Mouse (Mus musculus) heart, postnatal 25 days (tissue): ENCODE results near the gene C130074G19Rik. TPM values are rescaled to one million over a fixed set of nuclear protein-coding genes. Genes with fewer than 3 reads are reported as not detected.

Source experiments
- DNase-seq: peaks from one replicate; pipeline ENCODE4 v3.0.0; 2022; ENCODE audit warnings: low spot score
- intact Hi-C: fragments of 180-260 bp; cut with DNase I; formaldehyde crosslinking; loops from one replicate; pipeline ENCODE4 v1.15.1; 2025
- total RNA-seq, 2 experiments: library from RNA; stranded (reverse); gene quantifications; 2 replicates each; pipeline ENCODE4 v1.2.3; 2021

The C130074G19Rik gene
- total RNA-seq, 2 experiments from 2014 or later: 17.4 to 18.0 TPM

GRCm38 (mm10) chr1:184878860-184879259, 4.2 kb downstream of the C130074G19Rik start:
- intact Hi-C loops: no loop called here
- DNase-seq: no peak

GRCm38 (mm10) chr1:184877306-184877705, 5.7 kb downstream of the C130074G19Rik start:
- no peak for DNase-seq

GRCm38 (mm10) chr1:184873910-184874309, 9.1 kb downstream of the C130074G19Rik start:
- intact Hi-C loops: no loop called here

More at GRCm38 (mm10) chr1:184877306-184877705, 5.7 kb downstream of the C130074G19Rik start:
- intact Hi-C loops: no loop called here

GRCm38 (mm10) chr1:184872069-184872819, 10.8 kb downstream of the C130074G19Rik start:
- intact Hi-C loops: no loop called here
- no peak for DNase-seq

More at GRCm38 (mm10) chr1:184873910-184874309, 9.1 kb downstream of the C130074G19Rik start:
- no peak for DNase-seq

- intact Hi-C loops: no loop called here
- DNase-seq: no peak
Measured at GRCm38 (mm10) chr1:184871506-184871905, 11.5 kb downstream of the C130074G19Rik start.

GRCm38 (mm10) chr1:184870646-184871385, 12.2 kb downstream of the C130074G19Rik start:
- no peak for DNase-seq
- intact Hi-C loops: no loop called here

- intact Hi-C loops: no loop called here
- DNase-seq: no peak
Measured at GRCm38 (mm10) chr1:184869939-184870565, 13.0 kb downstream of the C130074G19Rik start.

- DNase-seq: no peak
- intact Hi-C loops: no loop called here
Measured at GRCm38 (mm10) chr1:184867640-184868120, 15.3 kb downstream of the C130074G19Rik start.

GRCm38 (mm10) chr1:184864381-184864801, 18.6 kb downstream of the C130074G19Rik start:
- intact Hi-C loops: no loop called here
- peak; percentile 51 for DNase-seq

- no peak for DNase-seq
- intact Hi-C loops: no loop called here
Measured at GRCm38 (mm10) chr1:184862636-184863035, 20.4 kb downstream of the C130074G19Rik start.

- DNase-seq: no peak
- intact Hi-C loops: no loop called here
Measured at GRCm38 (mm10) chr1:184861551-184861950, 21.5 kb downstream of the C130074G19Rik start.

GRCm38 (mm10) chr1:184860276-184860675, 22.7 kb downstream of the C130074G19Rik start:
- no peak for DNase-seq
- intact Hi-C loops: no loop called here

- intact Hi-C loops: no loop called here
- no peak for DNase-seq
Measured at GRCm38 (mm10) chr1:184858253-184858652, 24.8 kb downstream of the C130074G19Rik start.

GRCm38 (mm10) chr1:184857216-184857615, 25.8 kb downstream of the C130074G19Rik start:
- intact Hi-C loops: no loop called here
- DNase-seq: no peak

GRCm38 (mm10) chr1:184853922-184854321, 29.1 kb downstream of the C130074G19Rik start:
- DNase-seq: no peak
- intact Hi-C loops: loop anchor here (2.0 to 5.0 kb wide), 3 partner anchors 29 to 348 kb away; partner anchors contain the start of genes C130074G19Rik and Rab3gap2

GRCm38 (mm10) chr1:184853339-184853738, 29.7 kb downstream of the C130074G19Rik start:
- intact Hi-C loops: loop anchor here (2.0 to 5.0 kb wide), 3 partner anchors 29 to 349 kb away; partner anchors contain the start of genes C130074G19Rik and Rab3gap2
- peak; percentile 69 for DNase-seq

GRCm38 (mm10) chr1:184851741-184852618, 31.0 kb downstream of the C130074G19Rik start:
- intact Hi-C loops: loop anchor here (2.0 to 5.0 kb wide), 3 partner anchors 27 to 350 kb away; partner anchors contain the start of genes C130074G19Rik and Rab3gap2
- DNase-seq: peak; percentile 73

GRCm38 (mm10) chr1:184851166-184851565, 31.9 kb downstream of the C130074G19Rik start:
- intact Hi-C loops: loop anchor here (5.0 kb wide), 1 partner anchor 351 kb away; the partner anchor contains the start of gene Rab3gap2
- no peak for DNase-seq

GRCm38 (mm10) chr1:184846973-184847372, 36.0 kb downstream of the C130074G19Rik start:
- intact Hi-C loops: no loop called here
- DNase-seq: no peak
